Mouse (Mus musculus): ENCODE measurements around the gene Pfn1. TPM values are rescaled to one million over a fixed set of nuclear protein-coding genes. Genes with fewer than 3 reads are reported as not detected.

Gene Pfn1
- polyA plus RNA-seq, 1 experiment = 1,131 TPM

- H3K27ac ChIP-seq (ENCODE audit: insufficient read depth, low read length) = no peak overlapping the region
- no peak overlapping the region for H3K4me3 ChIP-seq (ENCODE audit: insufficient read depth, low read length)
- no peaks in the 10 kb centered on the region for H3K4me1 ChIP-seq (ENCODE audit: control insufficient read depth, insufficient read depth, low read length)
- TF ChIP-seq POLR2A (IDR thresholded peaks at IDR 0.05; ENCODE audit: low read depth, low read length) = no peak
- peak; percentile 69; the same call in 1 of the 2 replicates for TF ChIP-seq CTCF (IDR thresholded peaks at IDR 0.05; ENCODE audit: borderline replicate concordance, insufficient read depth, low read length)
Measured at GRCm38 (mm10) chr11:70608381-70609066, 45.9 kb downstream of the Pfn1 start.

- Histone ChIP-seq H3K4me3 (ENCODE audit: insufficient read depth, low read length) (no peak overlapping the region), H3K4me1 (ENCODE audit: control insufficient read depth, insufficient read depth, low read length) (no peaks in the 10 kb centered on the region)
- TF ChIP-seq POLR2A (IDR thresholded peaks at IDR 0.05; ENCODE audit: low read depth, low read length) (no peak), CTCF (IDR thresholded peaks at IDR 0.05; ENCODE audit: borderline replicate concordance, insufficient read depth, low read length) (no peak)
Measured at GRCm38 (mm10) chr11:70607611-70608010, 46.8 kb downstream of the Pfn1 start.

DNA sequence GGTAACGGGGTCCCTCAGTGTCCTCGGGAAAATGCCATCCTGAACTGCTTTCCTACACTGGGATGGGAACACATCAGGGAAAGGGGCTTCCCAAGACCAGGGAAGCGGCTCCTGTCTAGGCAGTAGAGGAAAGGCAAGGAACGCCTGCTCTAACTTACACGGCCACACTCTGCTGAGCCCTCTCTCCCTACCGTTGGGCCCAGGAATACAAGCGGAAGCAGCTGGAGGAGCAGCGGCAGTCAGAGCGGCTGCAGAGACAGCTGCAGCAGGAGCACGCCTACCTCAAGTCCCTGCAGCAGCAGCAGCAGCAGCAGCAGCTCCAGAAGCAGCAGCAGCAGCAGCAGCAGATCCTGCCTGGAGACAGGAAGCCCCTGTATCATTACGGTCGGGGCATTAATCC lies 47.7 kb downstream of the Pfn1 start:
- no peak overlapping the region for H3K27ac ChIP-seq (ENCODE audit: insufficient read depth, low read length)
- TF ChIP-seq POLR2A (IDR thresholded peaks at IDR 0.05; ENCODE audit: low read depth, low read length) = no peak
- no peak for TF ChIP-seq CTCF (IDR thresholded peaks at IDR 0.05; ENCODE audit: borderline replicate concordance, insufficient read depth, low read length)
- no peak overlapping the region for H3K4me3 ChIP-seq (ENCODE audit: insufficient read depth, low read length)

More at GRCm38 (mm10) chr11:70607611-70608010, 46.8 kb downstream of the Pfn1 start:
- H3K27ac ChIP-seq (ENCODE audit: insufficient read depth, low read length) = no peak overlapping the region

GRCm38 (mm10) chr11:70605024-70605566 lies 49.3 kb downstream of the Pfn1 start:
- H3K4me3 ChIP-seq (ENCODE audit: insufficient read depth, low read length) = no peak overlapping the region
- TF ChIP-seq CTCF (IDR thresholded peaks at IDR 0.05; ENCODE audit: borderline replicate concordance, insufficient read depth, low read length) = peak; percentile 91
- TF ChIP-seq POLR2A (IDR thresholded peaks at IDR 0.05; ENCODE audit: low read depth, low read length) = no peak
- H3K4me1 ChIP-seq (ENCODE audit: control insufficient read depth, insufficient read depth, low read length) = no peaks in the 10 kb centered on the region
- no peak overlapping the region for H3K27ac ChIP-seq (ENCODE audit: insufficient read depth, low read length)

More for the DNA sequence above, 47.7 kb downstream of the Pfn1 start:
- H3K4me1 ChIP-seq (ENCODE audit: control insufficient read depth, insufficient read depth, low read length) = no peaks in the 10 kb centered on the region

Other genes starting within 250 kb of the Pfn1 start
- gene Pelp1, start 244.6 kb downstream of the Pfn1 start, polyA plus RNA-seq (2011; ENCODE audit: insufficient read length, low read depth, missing spikeins) = 24.3 and 27.5 TPM in 2 replicates
- 9.1 and 10.1 TPM in 2 replicates for gene Arrb2, start 222.0 kb downstream of the Pfn1 start, polyA plus RNA-seq (2011; ENCODE audit: insufficient read length, low read depth, missing spikeins)
- gene Med11, start 202.7 kb downstream of the Pfn1 start, polyA plus RNA-seq (2011; ENCODE audit: insufficient read length, low read depth, missing spikeins) = 14.0 and 14.1 TPM in 2 replicates
- 0.19 and 0.20 TPM in 2 replicates for gene Zmynd15, start 195.2 kb downstream of the Pfn1 start, polyA plus RNA-seq (2011; ENCODE audit: insufficient read length, low read depth, missing spikeins)
- gene Cxcl16, start 194.7 kb downstream of the Pfn1 start, polyA plus RNA-seq (2011; ENCODE audit: insufficient read length, low read depth, missing spikeins) = 4.1 and 6.0 TPM in 2 replicates
- not detected in 2 replicates for gene Tm4sf5, start 149.4 kb downstream of the Pfn1 start, polyA plus RNA-seq (2011; ENCODE audit: insufficient read length, low read depth, missing spikeins)
- 0.79 TPM in 1 of 2 replicates, not detected in the other for gene Vmo1, start 140.0 kb downstream of the Pfn1 start, polyA plus RNA-seq (2011; ENCODE audit: insufficient read length, low read depth, missing spikeins)
- not detected in 2 replicates for gene Gltpd2, start 135.4 kb downstream of the Pfn1 start, polyA plus RNA-seq (2011; ENCODE audit: insufficient read length, low read depth, missing spikeins)
- 162 and 177 TPM in 2 replicates for gene Psmb6, start 129.3 kb downstream of the Pfn1 start, polyA plus RNA-seq (2011; ENCODE audit: insufficient read length, low read depth, missing spikeins)
- gene Gm40193, start 121.7 kb downstream of the Pfn1 start, polyA plus RNA-seq (2011; ENCODE audit: insufficient read length, low read depth, missing spikeins) = not detected in 2 replicates
- gene Pld2, start 114.6 kb downstream of the Pfn1 start, polyA plus RNA-seq (2011; ENCODE audit: insufficient read length, low read depth, missing spikeins) = 19.7 and 23.3 TPM in 2 replicates
- gene Mink1, start 91.8 kb downstream of the Pfn1 start, polyA plus RNA-seq (2011; ENCODE audit: insufficient read length, low read depth, missing spikeins) = 36.2 and 37.0 TPM in 2 replicates
- gene 4930544D05Rik, start 38.8 kb downstream of the Pfn1 start, polyA plus RNA-seq (2011; ENCODE audit: insufficient read length, low read depth, missing spikeins) = not detected in 2 replicates
- not detected in 2 replicates for gene Chrne, start 35.4 kb downstream of the Pfn1 start, polyA plus RNA-seq (2011; ENCODE audit: insufficient read length, low read depth, missing spikeins)
- not detected in 2 replicates for gene Gp1ba, start 15.5 kb downstream of the Pfn1 start, polyA plus RNA-seq (2011; ENCODE audit: insufficient read length, low read depth, missing spikeins)
- 14.9 and 19.5 TPM in 2 replicates for gene Rnf167, start 7.4 kb downstream of the Pfn1 start, polyA plus RNA-seq (2011; ENCODE audit: insufficient read length, low read depth, missing spikeins)
- gene Slc25a11, start 7.2 kb downstream of the Pfn1 start, polyA plus RNA-seq (2011; ENCODE audit: insufficient read length, low read depth, missing spikeins) = 75.9 and 81.1 TPM in 2 replicates
- gene Eno3, start 2.6 kb upstream of the Pfn1 start, polyA plus RNA-seq (2011; ENCODE audit: insufficient read length, low read depth, missing spikeins) = 15.6 and 31.0 TPM in 2 replicates
- gene Spag7, start 14.8 kb upstream of the Pfn1 start, polyA plus RNA-seq (2011; ENCODE audit: insufficient read length, low read depth, missing spikeins) = 91.1 and 106 TPM in 2 replicates
- 15.3 and 16.4 TPM in 2 replicates for gene Camta2, start 33.5 kb upstream of the Pfn1 start, polyA plus RNA-seq (2011; ENCODE audit: insufficient read length, low read depth, missing spikeins)
- gene Inca1, start 45.5 kb upstream of the Pfn1 start, polyA plus RNA-seq (2011; ENCODE audit: insufficient read length, low read depth, missing spikeins) = 1.2 and 2.4 TPM in 2 replicates
- gene Kif1c, start 45.9 kb upstream of the Pfn1 start, polyA plus RNA-seq (2011; ENCODE audit: insufficient read length, low read depth, missing spikeins) = 88.5 and 112 TPM in 2 replicates
- gene Zfp3, start 109.6 kb upstream of the Pfn1 start, polyA plus RNA-seq (2011; ENCODE audit: insufficient read length, low read depth, missing spikeins) = 1.5 and 2.5 TPM in 2 replicates
- gene Scimp, start 157.9 kb upstream of the Pfn1 start, polyA plus RNA-seq (2011; ENCODE audit: insufficient read length, low read depth, missing spikeins) = not detected in 2 replicates
- gene Rabep1, start 190.1 kb upstream of the Pfn1 start, polyA plus RNA-seq (2011; ENCODE audit: insufficient read length, low read depth, missing spikeins) = 54.8 and 57.8 TPM in 2 replicates